Mouse (Mus musculus) midbrain, embryonic 16.5 days (tissue): ENCODE results near the gene Scgb3a1. TPM values are rescaled to one million over a fixed set of nuclear protein-coding genes. Genes with fewer than 3 reads are reported as not detected.
A peak's percentile ranks its signal among the peaks of the same experiment; 100 is the strongest.

Source experiments
- ATAC-seq: fragments of 200-750 bp; cut with Nextera tagmentation; 2 replicates; pipeline ENCODE4 v1.8.0; 2017; ENCODE audit warnings: moderate TSS enrichment
- H3K27ac ChIP-seq: fragments of 300-500 bp; sonication (generic); 2 replicates; pipeline ENCODE4 v1.5.1; 2014; ENCODE audit warnings: mild to moderate bottlenecking, low read length, mixed read lengths
- H3K27me3 ChIP-seq: fragments of 300-500 bp; sonication (generic); 2 replicates; pipeline ENCODE4 v1.6.1; 2014; ENCODE audit warnings: low read depth, low read length, mixed read lengths; ENCODE audit not compliant: control insufficient read depth, insufficient read depth
- H3K36me3 ChIP-seq: fragments of 300-500 bp; sonication (generic); 2 replicates; pipeline ENCODE4 v1.6.1; 2014; ENCODE audit warnings: mild to moderate bottlenecking, low read length, moderate library complexity, mixed read lengths; ENCODE audit not compliant: control insufficient read depth, insufficient read depth
- H3K4me1 ChIP-seq: fragments of 300-500 bp; sonication (generic); 2 replicates; pipeline ENCODE4 v1.6.1; 2014; ENCODE audit warnings: mild to moderate bottlenecking, low read length, mixed read lengths; ENCODE audit not compliant: control insufficient read depth, insufficient read depth
- H3K4me2 ChIP-seq: fragments of 300-500 bp; sonication (generic); 2 replicates; pipeline ENCODE4 v1.6.1; 2014; ENCODE audit warnings: mild to moderate bottlenecking, low read length, mixed read lengths
- H3K4me3 ChIP-seq: fragments of 300-500 bp; sonication (generic); 2 replicates; pipeline ENCODE4 v1.5.1; 2014; ENCODE audit warnings: low read depth, mild to moderate bottlenecking, low read length, moderate library complexity, mixed read lengths
- H3K9ac ChIP-seq: fragments of 300-500 bp; sonication (generic); 2 replicates; pipeline ENCODE4 v1.6.1; 2014; ENCODE audit warnings: low read depth, low read length, mixed read lengths
- H3K9me3 ChIP-seq: fragments of 300-500 bp; sonication (generic); replicated peaks from 2 replicates; pipeline ENCODE4 v1.6.1; 2014; ENCODE audit warnings: mild to moderate bottlenecking, low read length, mixed read lengths; ENCODE audit not compliant: control insufficient read depth, poor library complexity, severe bottlenecking
- whole genome bisulfite sequencing: fragments of 180-500 bp; shearing (Covaris S2); extraction: QIAGEN DNeasy Blood & Tissue Kit; methylation state at CpG from one replicate; pipeline ENCODE4 v1.1.7; 2014; 5-methylcytosine and 5-hydroxymethylcytosine counted together
- polyA plus RNA-seq: library from polyadenylated mRNA; unstranded; fragments of >200 nt; fragmentation: Nextera tagmentation; extraction: Ambion mirVana; gene quantifications from 2 replicates; pipeline ENCODE4 v1.2.1, GENCODE M21; 2015

Scgb3a1 gene
- polyA plus RNA-seq, 1 experiment from 2014 or later = 0.70 TPM

DNA sequence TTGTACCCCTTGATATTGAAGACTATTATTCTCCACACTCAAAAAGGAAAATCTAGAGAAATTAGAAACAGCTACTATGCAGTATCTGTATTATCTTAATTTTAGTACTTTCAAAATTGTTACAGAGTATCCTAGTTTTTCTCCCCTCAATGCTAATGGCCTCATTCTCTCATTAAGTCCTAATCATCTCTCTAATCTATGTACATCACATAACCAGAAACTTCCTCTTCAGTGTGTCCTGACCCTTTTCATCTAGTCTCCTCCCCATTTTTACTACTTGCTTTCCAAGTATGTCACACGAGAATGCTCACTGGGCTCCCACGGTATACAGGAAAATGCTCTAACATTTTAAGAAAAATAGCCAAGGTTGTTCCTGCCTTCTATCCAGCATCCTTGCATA is 44.4 kb downstream of the Scgb3a1 start:
- Histone ChIP-seq H3K27me3 (no peaks in the 10 kb centered on the region), H3K9ac (no peak overlapping the region), H3K4me3 (no peak overlapping the region), H3K27ac (no peak overlapping the region), H3K4me2 (no peak overlapping the region), H3K9me3 (no peaks in the 10 kb centered on the region), H3K36me3 (0 out of 2 replicates have a peak, but pooled peaks cover 4% of the 10 kb centered on the region), H3K4me1 (peaks cover 32% of the 10 kb centered on the region)
- WGBS = 86% methylated on average over 2 of the region's 2 CpGs
- ATAC-seq = no peak

DNA sequence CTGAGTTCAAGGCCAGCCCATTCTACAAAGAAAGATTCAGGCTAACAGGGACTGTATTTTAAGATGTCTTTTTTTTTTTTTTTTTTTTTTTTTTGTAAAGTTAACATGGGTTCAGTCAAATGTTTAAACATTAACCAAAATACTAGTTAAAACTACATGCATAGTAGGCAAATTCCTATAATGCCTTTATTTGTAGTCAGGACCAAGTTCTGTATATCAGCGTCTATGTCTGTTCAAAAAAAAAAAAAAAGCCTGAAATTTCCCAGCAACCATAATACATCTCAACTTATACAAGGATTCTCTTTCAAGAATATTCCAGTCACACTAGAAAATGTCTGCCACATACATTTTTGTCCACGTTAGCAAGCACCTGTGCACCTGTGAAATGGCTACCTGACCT is 47.3 kb downstream of the Scgb3a1 start:
- H3K4me1 ChIP-seq = peaks cover 36% of the 10 kb centered on the region
- H3K27ac ChIP-seq = no peak overlapping the region
- 78% methylated on average over 2 of the region's 2 CpGs for WGBS
- no peak for ATAC-seq
- H3K4me2 ChIP-seq = peak overlapping the region; percentile 73
- no peaks in the 10 kb centered on the region for H3K9me3 ChIP-seq
- H3K27me3 ChIP-seq = no peaks in the 10 kb centered on the region
- peak overlapping the region; percentile 98 for H3K4me3 ChIP-seq
- no peak overlapping the region for H3K9ac ChIP-seq
- no peaks in the 10 kb centered on the region for H3K36me3 ChIP-seq

DNA sequence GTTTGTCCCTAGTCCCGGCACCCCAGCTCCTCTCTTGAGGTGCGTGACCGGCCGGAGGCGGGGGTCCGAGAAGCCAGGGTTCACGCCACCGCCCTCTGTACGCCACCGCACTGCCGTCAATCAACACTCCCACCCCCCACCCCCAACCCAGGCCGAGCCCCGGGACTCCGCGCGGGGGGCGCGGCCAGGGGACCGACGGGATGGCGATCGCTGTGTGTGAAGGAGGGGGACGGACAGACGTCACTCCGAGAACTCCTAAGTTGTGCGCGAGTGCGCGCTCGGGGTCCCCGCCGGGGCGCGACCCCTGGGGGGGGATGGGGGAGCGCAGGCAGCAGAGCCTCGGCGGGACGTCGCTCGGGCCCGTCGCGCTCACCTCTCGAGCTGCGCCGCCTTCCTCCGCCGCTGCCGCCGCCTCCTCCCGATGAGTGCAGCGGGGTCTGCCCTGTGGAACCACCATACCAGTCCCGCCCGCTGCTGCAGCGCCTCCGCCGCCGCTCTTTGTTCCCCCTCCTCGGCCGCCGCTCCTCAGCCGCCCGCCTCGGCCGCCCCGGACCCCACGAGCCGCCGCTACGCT is 48.7 kb downstream of the Scgb3a1 start:
- 0% methylated on average over 30 of the region's 70 CpGs for WGBS
- Histone ChIP-seq H3K4me1 (peaks cover 36% of the 10 kb centered on the region), H3K9ac (peak overlapping the region; percentile 95), H3K4me3 (peak overlapping the region; percentile 98), H3K36me3 (no peaks in the 10 kb centered on the region), H3K27me3 (no peaks in the 10 kb centered on the region), H3K4me2 (peak overlapping the region; percentile 73), H3K27ac (peak overlapping the region; percentile 95), H3K9me3 (no peaks in the 10 kb centered on the region)
- ATAC-seq = peak; percentile 77

DNA sequence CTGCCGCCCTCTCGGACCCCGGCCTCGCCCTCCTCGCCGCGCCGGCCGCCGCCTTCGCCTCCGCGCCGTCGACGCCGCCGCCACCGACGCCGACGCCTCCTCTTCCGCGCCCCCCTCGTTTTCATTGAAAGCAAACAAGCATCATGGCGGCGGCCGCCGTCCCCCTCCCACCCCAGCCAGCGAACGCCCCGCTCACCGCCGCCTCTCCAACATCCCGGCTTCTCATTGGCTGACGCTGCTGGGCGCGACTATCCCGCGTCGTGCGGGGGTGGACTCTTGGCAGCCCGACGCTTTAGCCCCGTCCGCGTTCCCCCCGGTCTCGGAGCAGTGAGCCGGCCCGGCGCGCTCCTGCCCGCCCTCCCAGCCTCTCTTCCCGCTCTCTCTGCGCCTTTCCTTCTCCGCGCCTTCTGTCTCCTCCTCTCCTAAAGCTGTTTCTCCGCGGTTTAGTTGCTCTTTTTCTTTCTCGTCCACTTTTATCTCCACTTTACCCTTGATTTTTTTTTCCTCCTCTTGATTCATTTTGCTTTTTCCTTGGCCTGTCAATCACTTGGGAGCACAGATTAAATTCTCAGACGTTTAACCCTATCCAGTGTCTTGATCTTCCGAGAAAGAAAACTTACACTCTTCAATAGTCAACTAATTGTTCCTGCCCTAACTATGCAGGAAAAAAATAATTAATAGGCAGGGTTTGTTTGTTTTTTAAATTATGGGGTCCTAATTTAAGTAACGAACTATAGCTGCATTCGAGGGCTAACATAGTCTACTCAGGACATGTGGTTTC is 49.3 kb downstream of the Scgb3a1 start, which contains the start of gene Cnot6:
Gene Cnot6 (minus strand): TSS at position 169 of the 781 bp plus-strand sequence.
- under 1% methylated on average over 62 of the region's 65 CpGs for WGBS
- Histone ChIP-seq H3K27me3 (no peaks in the 10 kb centered on the region), H3K9ac (peak within 1 kb of the TSS; percentile 95), H3K27ac (peak within 1 kb of the TSS; percentile 95), H3K9me3 (no peaks in the 10 kb centered on the region), H3K4me1 (peaks cover 36% of the 10 kb centered on the region), H3K4me3 (peak within 1 kb of the TSS; percentile 98), H3K4me2 (peak within 1 kb of the TSS; percentile 73), H3K36me3 (no peaks in the 10 kb centered on the region)
- peak; percentile 97 for ATAC-seq

- H3K9me3 ChIP-seq = no peaks in the 10 kb centered on the region
- H3K4me2 ChIP-seq = peak overlapping the region; percentile 66
- peak overlapping the region; percentile 95 for H3K27ac ChIP-seq
- H3K36me3 ChIP-seq = no peaks in the 10 kb centered on the region
- peak overlapping the region; percentile 47 for H3K9ac ChIP-seq
- peaks cover 35% of the 10 kb centered on the region for H3K4me1 ChIP-seq
- peak; percentile 27 for ATAC-seq
- peak overlapping the region; percentile 98 for H3K4me3 ChIP-seq
- H3K27me3 ChIP-seq = no peaks in the 10 kb centered on the region
- WGBS = 33% methylated on average over 20 of the region's 20 CpGs
Observed at GRCm38 (mm10) chr11:49713336-49714334, 50.2 kb downstream of the Scgb3a1 start.

Other genes starting within 250 kb of the Scgb3a1 start
- gene Olfr1389, start 240.5 kb upstream of the Scgb3a1 start, polyA plus RNA-seq = not detected in 2 replicates
- gene Olfr1388, start 227.0 kb upstream of the Scgb3a1 start, polyA plus RNA-seq = 0.09 TPM in 1 of 2 replicates, not detected in the other
- gene Olfr1387, start 208.3 kb upstream of the Scgb3a1 start, polyA plus RNA-seq = not detected in 2 replicates
- gene Olfr1386, start 198.6 kb upstream of the Scgb3a1 start, polyA plus RNA-seq = not detected in 2 replicates
- not detected in 2 replicates for gene Olfr1385, start 174.5 kb upstream of the Scgb3a1 start, polyA plus RNA-seq
- not detected in 2 replicates for gene Olfr1384, start 156.9 kb upstream of the Scgb3a1 start, polyA plus RNA-seq
- not detected in 2 replicates for gene Olfr1383, start 144.0 kb upstream of the Scgb3a1 start, polyA plus RNA-seq
- not detected in 2 replicates for gene Olfr1382, start 135.4 kb upstream of the Scgb3a1 start, polyA plus RNA-seq
- not detected in 2 replicates for gene Olfr1381, start 120.2 kb upstream of the Scgb3a1 start, polyA plus RNA-seq
- not detected in 2 replicates for gene Olfr1380, start 106.7 kb upstream of the Scgb3a1 start, polyA plus RNA-seq
- 1.6 TPM in 2 replicates for gene Flt4, start 54.3 kb upstream of the Scgb3a1 start, polyA plus RNA-seq
- gene Cnot6, start 49.1 kb downstream of the Scgb3a1 start, polyA plus RNA-seq = 39.0 and 46.5 TPM in 2 replicates
- gene Gfpt2, start 130.6 kb downstream of the Scgb3a1 start, polyA plus RNA-seq = 6.6 and 6.8 TPM in 2 replicates
- gene Mapk9, start 183.1 kb downstream of the Scgb3a1 start, polyA plus RNA-seq = 64.2 and 71.4 TPM in 2 replicates
- gene Rasgef1c, start 238.2 kb downstream of the Scgb3a1 start, polyA plus RNA-seq = 33.8 and 34.2 TPM in 2 replicates